Mouse (Mus musculus) hindbrain, embryonic 14.5 days (tissue): ENCODE measurements around the gene Ly86. TPM values are rescaled to one million over a fixed set of nuclear protein-coding genes. Genes with fewer than 3 reads are reported as not detected.
A peak's percentile ranks its signal among the peaks of the same experiment; 100 is the strongest.

Experiments
- ATAC-seq: fragments of 200-750 bp; cut with Nextera tagmentation; 2 replicates; pipeline ENCODE4 v1.8.0; 2017; ENCODE audit warnings: moderate number of reproducible peaks, mild to moderate bottlenecking, moderate TSS enrichment, moderate library complexity; ENCODE audit not compliant: low FRiP score
- DNase-seq: peaks from one replicate; pipeline ENCODE4 v3.0.0-alpha.2; 2015; ENCODE audit warnings: low spot score
- H3K27ac ChIP-seq: fragments of 300-500 bp; sonication (generic); 2 replicates; pipeline ENCODE4 v1.5.1; 2014; ENCODE audit warnings: mild to moderate bottlenecking, moderate library complexity
- H3K27me3 ChIP-seq: fragments of 300-500 bp; sonication (generic); 2 replicates; pipeline ENCODE4 v1.6.1; 2014; ENCODE audit warnings: mild to moderate bottlenecking, low read length, mixed read lengths; ENCODE audit not compliant: control insufficient read depth, insufficient read depth
- H3K36me3 ChIP-seq: fragments of 300-500 bp; sonication (generic); replicated peaks from 2 replicates; pipeline ENCODE4 v1.6.1; 2014; ENCODE audit not compliant: control insufficient read depth, insufficient read depth
- H3K4me1 ChIP-seq: fragments of 300-500 bp; sonication (generic); replicated peaks from 2 replicates; pipeline ENCODE4 v1.6.1; 2014; ENCODE audit warnings: antibody characterized with exemption, low read length, mixed read lengths; ENCODE audit not compliant: control insufficient read depth, insufficient read depth
- H3K4me2 ChIP-seq: fragments of 300-500 bp; sonication (generic); replicated peaks from 2 replicates; pipeline ENCODE4 v1.6.1; 2014; ENCODE audit warnings: mild to moderate bottlenecking, moderate library complexity
- H3K4me3 ChIP-seq: fragments of 300-500 bp; sonication (generic); replicated peaks from 2 replicates; pipeline ENCODE4 v1.5.1; 2014; ENCODE audit warnings: mild to moderate bottlenecking, low read length
- H3K9ac ChIP-seq: fragments of 300-500 bp; sonication (generic); 2 replicates; pipeline ENCODE4 v1.6.1; 2014
- H3K9me3 ChIP-seq: fragments of 300-500 bp; sonication (generic); 2 replicates; pipeline ENCODE4 v1.6.1; 2016; ENCODE audit warnings: low read length; ENCODE audit not compliant: control insufficient read depth
- WGBS: fragments of 180-500 bp; shearing (Covaris S2); extraction: QIAGEN DNeasy Blood & Tissue Kit; methylation state at CpG from one replicate; pipeline ENCODE4 v1.1.7; 2014; 5-methylcytosine and 5-hydroxymethylcytosine counted together
- polyA plus RNA-seq: library from polyadenylated mRNA; unstranded; fragments of >200 nt; fragmentation: Nextera tagmentation; extraction: Ambion mirVana; gene quantifications from 2 replicates; pipeline ENCODE4 v1.2.1, GENCODE M21; 2014

Ly86 gene
- polyA plus RNA-seq, 1 experiment from 2014 or later = 9.7 TPM

DNA sequence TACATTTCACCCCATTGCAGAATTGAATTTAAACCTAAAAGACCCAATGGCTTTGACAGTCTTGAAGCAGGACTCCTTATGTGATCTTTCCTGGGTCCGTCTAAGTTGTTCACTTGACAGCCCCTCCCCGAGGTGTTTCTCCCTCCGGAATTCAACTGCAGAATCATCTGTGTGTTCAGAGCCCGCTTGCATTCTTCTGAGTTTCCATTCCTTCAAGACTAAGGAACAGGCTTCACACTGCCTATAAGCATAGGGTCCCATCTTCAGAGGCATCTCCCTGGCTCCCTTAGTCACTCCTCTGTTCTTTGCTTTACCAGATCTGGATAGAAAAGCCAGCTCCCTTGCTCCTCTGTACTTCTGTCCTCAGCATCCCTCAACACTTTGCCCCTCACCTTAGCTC lies 32.1 kb upstream of the Ly86 start:
- Histone ChIP-seq H3K27ac (0 out of 2 replicates have a peak overlapping the region, but pooled peaks have one; percentile 35), H3K4me2 (peak overlapping the region; percentile 77), H3K4me1 (peaks cover 15% of the 10 kb centered on the region), H3K9me3 (no peaks in the 10 kb centered on the region), H3K36me3 (no peaks in the 10 kb centered on the region), H3K27me3 (no peaks in the 10 kb centered on the region), H3K4me3 (no peak overlapping the region), H3K9ac (peak overlapping the region; percentile 50)
- WGBS = 31% methylated on average over 4 of the region's 4 CpGs
- peak; percentile 28 for DNase-seq
- peak; percentile 5; the same call in 1 of the 2 replicates for ATAC-seq

DNA sequence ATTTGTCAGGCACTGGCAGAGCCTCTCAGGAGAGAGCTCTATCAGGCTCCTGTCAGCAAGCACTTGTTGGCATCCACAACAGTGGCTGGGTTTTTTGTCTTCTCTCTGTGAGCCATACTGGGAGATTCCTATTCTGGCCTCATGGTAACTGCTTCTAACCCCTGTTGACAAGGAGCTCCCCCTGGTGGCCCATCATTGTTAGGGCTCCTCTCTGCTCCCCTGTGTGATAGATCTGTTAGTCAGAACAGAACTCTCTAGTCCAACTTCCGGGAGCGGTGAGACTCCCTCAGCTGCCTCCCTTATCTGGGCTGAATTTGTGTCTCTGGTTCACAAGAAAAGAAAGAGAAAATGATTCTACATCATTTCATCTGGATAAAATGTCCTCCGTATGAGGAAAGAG lies 19.5 kb upstream of the Ly86 start:
- no peak overlapping the region for H3K4me3 ChIP-seq
- H3K27me3 ChIP-seq = no peaks in the 10 kb centered on the region
- DNase-seq (no peak), ATAC-seq (no peak)
- H3K27ac ChIP-seq = no peak overlapping the region
- H3K36me3 ChIP-seq = no peaks in the 10 kb centered on the region
- no peak overlapping the region for H3K4me2 ChIP-seq
- 93% methylated on average over 3 of the region's 3 CpGs for WGBS
- H3K9ac ChIP-seq = no peak overlapping the region
- H3K4me1 ChIP-seq = no peaks in the 10 kb centered on the region
- H3K9me3 ChIP-seq = no peaks in the 10 kb centered on the region

DNA sequence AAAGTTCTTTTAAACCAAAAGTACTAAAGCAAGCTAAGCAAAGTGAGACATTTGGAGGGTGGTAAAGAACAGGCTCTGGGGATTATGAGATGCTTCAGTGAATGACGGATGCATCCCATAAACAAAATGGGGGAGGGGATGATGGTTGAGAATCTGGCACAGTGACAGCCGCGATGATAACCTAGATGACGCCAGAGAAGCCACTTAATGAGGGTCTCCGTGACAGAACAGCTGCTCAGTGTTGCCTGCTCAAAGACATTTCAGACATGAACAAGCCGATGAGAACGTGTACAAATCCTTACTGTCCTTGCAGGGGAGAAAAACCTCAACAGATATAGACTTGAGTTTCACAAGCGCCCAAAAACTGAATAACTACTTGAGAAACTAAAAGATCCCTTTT lies 15.3 kb upstream of the Ly86 start:
- no peaks in the 10 kb centered on the region for H3K27me3 ChIP-seq
- no peak overlapping the region for H3K9ac ChIP-seq
- no peak overlapping the region for H3K4me2 ChIP-seq
- H3K4me3 ChIP-seq = no peak overlapping the region
- no peak overlapping the region for H3K27ac ChIP-seq
- H3K4me1 ChIP-seq = no peaks in the 10 kb centered on the region
- ATAC-seq (no peak), DNase-seq (no peak)
- H3K9me3 ChIP-seq = no peaks in the 10 kb centered on the region
- no peaks in the 10 kb centered on the region for H3K36me3 ChIP-seq
- 64% methylated on average over 8 of the region's 8 CpGs for WGBS

DNA sequence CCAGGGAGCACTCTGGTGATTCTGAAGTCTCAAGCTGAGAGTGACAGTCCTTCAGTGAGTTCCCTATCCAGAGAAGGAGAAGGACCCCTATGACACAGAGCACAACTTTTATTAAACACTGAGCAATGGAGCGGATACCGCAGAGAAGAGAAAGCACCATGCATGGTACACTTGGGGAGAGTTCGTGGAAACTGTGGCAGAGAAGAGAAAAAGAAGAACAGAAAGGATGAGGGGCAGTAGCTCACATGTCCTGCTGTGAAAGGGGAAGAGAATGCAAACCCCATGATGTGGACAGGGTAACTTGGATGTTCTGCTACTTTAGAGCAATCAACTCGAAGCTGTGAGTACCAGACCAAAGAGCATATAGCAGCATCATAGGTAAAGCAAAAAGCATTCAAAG lies 14.0 kb upstream of the Ly86 start:
- H3K27me3 ChIP-seq = no peaks in the 10 kb centered on the region
- no peaks in the 10 kb centered on the region for H3K4me1 ChIP-seq
- DNase-seq = no peak
- no peak overlapping the region for H3K4me2 ChIP-seq
- H3K36me3 ChIP-seq = no peaks in the 10 kb centered on the region
- 83% methylated on average over 4 of the region's 4 CpGs for WGBS
- H3K9me3 ChIP-seq = no peaks in the 10 kb centered on the region
- H3K27ac ChIP-seq = no peak overlapping the region
- no peak overlapping the region for H3K9ac ChIP-seq
- no peak overlapping the region for H3K4me3 ChIP-seq
- no peak for ATAC-seq

DNA sequence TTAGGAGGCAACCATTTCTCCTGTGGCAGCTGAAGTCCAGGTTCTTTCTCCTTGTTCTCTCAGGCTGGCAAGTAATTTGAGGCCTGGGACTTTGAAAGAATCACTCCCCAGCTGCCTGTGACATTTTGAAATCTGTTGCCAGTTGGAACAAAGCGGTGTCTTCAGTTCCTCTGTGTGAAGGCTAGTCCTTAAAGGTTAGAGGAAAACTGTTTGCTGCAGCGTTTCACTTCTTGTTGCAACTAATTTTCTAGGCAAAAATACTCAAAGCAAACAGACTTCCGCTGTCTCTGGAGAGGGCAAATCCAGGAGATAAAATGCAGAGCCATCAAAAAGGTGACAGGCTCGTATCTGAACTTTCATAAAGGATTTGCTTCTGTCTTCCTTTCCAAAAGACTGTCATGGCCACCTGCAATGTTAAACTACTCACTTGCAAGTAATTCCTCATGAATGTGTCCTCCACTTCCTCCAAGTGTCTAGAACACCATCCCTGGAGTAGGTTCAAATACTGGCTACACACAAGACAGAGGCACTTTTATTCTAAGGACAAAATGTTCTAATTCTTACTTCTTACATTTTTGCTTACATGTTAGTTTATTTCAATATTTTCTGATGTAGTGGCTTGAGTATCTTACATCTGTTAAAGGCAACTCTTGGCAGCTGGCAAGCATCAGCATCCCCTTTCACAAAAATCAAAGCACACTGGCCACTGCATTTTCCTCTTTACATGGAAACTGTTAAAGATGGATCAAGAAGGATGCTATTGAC lies 12.0 kb upstream of the Ly86 start:
- H3K27ac ChIP-seq = no peak overlapping the region
- H3K9me3 ChIP-seq = no peaks in the 10 kb centered on the region
- H3K27me3 ChIP-seq = no peaks in the 10 kb centered on the region
- DNase-seq (no peak), ATAC-seq (no peak)
- H3K4me3 ChIP-seq = no peak overlapping the region
- no peak overlapping the region for H3K4me2 ChIP-seq
- no peak overlapping the region for H3K9ac ChIP-seq
- WGBS = 82% methylated on average over 4 of the region's 4 CpGs
- H3K36me3 ChIP-seq = no peaks in the 10 kb centered on the region
- no peaks in the 10 kb centered on the region for H3K4me1 ChIP-seq

DNA sequence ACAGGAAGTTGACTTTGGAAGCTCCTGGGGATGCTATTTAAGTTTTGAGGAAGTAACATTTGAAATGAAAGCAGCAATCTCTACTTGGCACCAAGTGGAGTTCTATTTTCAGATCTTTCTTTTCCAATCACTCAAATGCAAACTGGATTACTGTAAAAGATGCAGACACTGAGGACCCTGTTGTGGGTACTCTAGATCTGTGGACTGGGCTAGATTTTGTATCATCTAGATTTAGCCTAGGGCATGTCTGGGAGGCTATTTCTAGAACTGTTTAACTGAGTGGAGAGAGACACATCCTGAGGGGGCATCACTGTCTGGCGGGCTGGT lies 11.5 kb upstream of the Ly86 start:
- H3K4me3 ChIP-seq = no peak overlapping the region
- no peaks in the 10 kb centered on the region for H3K4me1 ChIP-seq
- ATAC-seq (no peak), DNase-seq (no peak)
- no peak overlapping the region for H3K4me2 ChIP-seq
- H3K27ac ChIP-seq = no peak overlapping the region
- 85% methylated on average over 1 of the region's 1 CpGs for WGBS
- no peaks in the 10 kb centered on the region for H3K9me3 ChIP-seq
- H3K36me3 ChIP-seq = no peaks in the 10 kb centered on the region
- H3K9ac ChIP-seq = no peak overlapping the region
- H3K27me3 ChIP-seq = no peaks in the 10 kb centered on the region

DNA sequence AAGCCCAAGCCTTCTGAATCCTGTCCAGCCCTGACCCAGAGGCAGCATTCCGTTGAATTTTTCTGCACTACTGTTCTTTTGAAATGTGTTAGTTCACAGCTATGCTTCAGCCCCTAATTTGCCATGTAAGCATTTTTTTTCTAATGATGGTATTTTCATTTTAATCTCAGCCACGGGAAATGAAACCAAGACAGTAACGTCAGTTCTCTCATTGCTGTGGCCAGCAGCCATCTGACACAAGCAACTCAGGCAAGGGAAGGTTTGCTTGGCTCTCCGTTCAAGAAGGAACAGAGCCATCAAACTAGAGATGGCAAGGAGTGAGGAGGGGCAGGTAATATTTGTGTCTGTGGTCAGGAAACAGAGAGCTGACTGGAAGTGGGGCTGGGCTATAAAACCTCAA lies 7.7 kb upstream of the Ly86 start:
- no peaks in the 10 kb centered on the region for H3K36me3 ChIP-seq
- H3K4me3 ChIP-seq = no peak overlapping the region
- DNase-seq (no peak), ATAC-seq (no peak)
- 81% methylated on average over 4 of the region's 4 CpGs for WGBS
- H3K27ac ChIP-seq = no peak overlapping the region
- no peaks in the 10 kb centered on the region for H3K27me3 ChIP-seq
- no peak overlapping the region for H3K4me2 ChIP-seq
- 0 out of 2 replicates have a peak, but pooled peaks cover 3% of the 10 kb centered on the region for H3K9me3 ChIP-seq
- H3K4me1 ChIP-seq = no peaks in the 10 kb centered on the region
- H3K9ac ChIP-seq = no peak overlapping the region

DNA sequence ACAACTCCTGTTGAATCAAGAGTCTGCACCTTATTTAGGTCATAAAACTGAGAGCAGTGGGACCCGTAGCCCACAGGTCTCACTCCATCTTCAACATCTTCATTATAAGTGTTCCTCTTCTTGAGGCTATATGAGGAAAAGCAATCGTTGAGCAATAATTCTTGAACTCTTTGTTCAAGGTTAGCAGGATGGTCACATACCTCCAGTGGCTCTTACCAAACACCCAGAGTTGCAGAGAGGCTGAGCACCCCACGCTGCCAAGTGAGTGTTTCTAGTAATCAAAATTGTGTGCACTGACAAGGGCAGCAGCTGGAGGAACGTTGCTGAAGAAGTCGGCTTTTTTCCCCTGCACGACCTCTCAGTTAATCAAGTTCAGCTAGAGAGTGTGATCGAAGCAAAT lies 7.1 kb upstream of the Ly86 start:
- 0 out of 2 replicates have a peak, but pooled peaks cover 3% of the 10 kb centered on the region for H3K9me3 ChIP-seq
- no peak overlapping the region for H3K4me2 ChIP-seq
- no peak for ATAC-seq
- no peak overlapping the region for H3K4me3 ChIP-seq
- no peak overlapping the region for H3K27ac ChIP-seq
- no peak overlapping the region for H3K9ac ChIP-seq
- DNase-seq = no peak
- no peaks in the 10 kb centered on the region for H3K4me1 ChIP-seq
- no peaks in the 10 kb centered on the region for H3K27me3 ChIP-seq
- 83% methylated on average over 7 of the region's 7 CpGs for WGBS
- H3K36me3 ChIP-seq = no peaks in the 10 kb centered on the region

DNA sequence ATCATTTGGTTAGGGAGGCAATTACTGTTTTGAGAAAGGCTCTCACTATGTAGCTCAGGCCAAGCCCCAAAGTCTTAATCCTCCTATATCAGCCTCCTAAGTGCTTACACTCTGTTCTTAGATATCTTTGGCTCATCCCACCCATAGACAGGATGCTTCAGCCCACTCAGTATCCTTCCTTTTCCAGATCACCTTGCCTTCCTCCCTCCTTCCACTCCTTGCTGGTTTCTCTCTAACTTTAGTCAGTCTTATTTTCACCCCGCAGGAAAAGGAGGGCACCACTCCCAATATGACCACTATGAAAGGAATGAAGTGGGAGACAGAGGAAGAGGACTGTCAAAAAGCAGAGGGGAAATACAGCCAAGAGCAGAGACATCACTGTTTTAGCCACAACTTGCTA lies 2.2 kb upstream of the Ly86 start:
- Histone ChIP-seq H3K4me3 (no peak overlapping the region), H3K9ac (no peak overlapping the region), H3K9me3 (0 out of 2 replicates have a peak, but pooled peaks cover 3% of the 10 kb centered on the region), H3K27me3 (no peaks in the 10 kb centered on the region), H3K27ac (no peak overlapping the region), H3K36me3 (no peaks in the 10 kb centered on the region), H3K4me1 (no peaks in the 10 kb centered on the region), H3K4me2 (no peak overlapping the region)
- DNase-seq = no peak
- 100% methylated on average over 1 of the region's 1 CpGs for WGBS
- ATAC-seq = no peak

DNA sequence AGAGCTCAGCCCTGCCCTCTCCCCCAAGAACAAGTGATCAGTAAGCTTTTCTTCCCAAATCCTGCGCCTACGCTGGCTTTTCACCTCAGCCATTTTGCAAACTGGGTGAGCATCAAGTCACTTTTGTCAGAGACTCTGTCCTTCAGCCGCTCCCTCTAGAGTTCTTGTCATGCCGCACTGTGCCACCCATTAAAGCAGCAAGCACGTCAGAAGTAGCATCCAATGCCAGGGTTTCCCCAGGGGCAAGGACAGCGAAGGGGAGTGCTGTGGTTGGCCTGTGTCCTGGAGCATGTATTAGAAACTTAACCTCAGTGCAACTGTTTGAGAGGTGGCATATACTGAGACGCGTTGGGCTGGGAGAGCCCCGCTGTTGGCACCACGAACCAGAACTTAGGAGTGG lies 815 bp downstream of the Ly86 start:
- H3K27ac ChIP-seq = no peak overlapping the region
- H3K9ac ChIP-seq = no peak overlapping the region
- H3K27me3 ChIP-seq = no peaks in the 10 kb centered on the region
- H3K4me1 ChIP-seq = no peaks in the 10 kb centered on the region
- H3K4me3 ChIP-seq = no peak overlapping the region
- no peak overlapping the region for H3K4me2 ChIP-seq
- ATAC-seq (no peak), DNase-seq (no peak)
- 92% methylated on average over 10 of the region's 10 CpGs for WGBS
- H3K36me3 ChIP-seq = no peaks in the 10 kb centered on the region
- H3K9me3 ChIP-seq = no peaks in the 10 kb centered on the region
